Mouse (Mus musculus) liver, embryonic 14.5 days (tissue): ENCODE results near the gene Evc.

Experiments used
- CTCF ChIP-seq: IDR thresholded peaks from 2 replicates; pipeline ENCODE4 v1.5.1; 2016; ENCODE audit warnings: antibody characterized with exemption, low read depth, control low read depth
- EP300 ChIP-seq: IDR thresholded peaks from 2 replicates; pipeline ENCODE4 v1.6.1; 2016; ENCODE audit warnings: antibody characterized with exemption, low read depth

- TF ChIP-seq CTCF (no peak), EP300 (no peak)
Measured at GRCm38 (mm10) chr5:37244666-37245242, 91.9 kb downstream of the Evc start.
